Mouse (Mus musculus): ENCODE data around the gene Phtf1. TPM values are rescaled to one million over a fixed set of nuclear protein-coding genes. Genes with fewer than 3 reads are reported as not detected.

Phtf1 gene
- 35.9 and 36.2 TPM in 2 replicates for polyA plus RNA-seq (2015; fragmentation: Nextera tagmentation; extraction: Ambion mirVana)

GRCm38 (mm10) chr3:103967861-103968691 lies at the start of gene Phtf1:
Gene Phtf1 (plus strand): TSS chr3:103968110.
- Histone ChIP-seq H3K27me3 (no peaks in the 10 kb centered on the region), H3K4me1 (peaks cover 14% of the 10 kb centered on the region), H3K4me2 (replicated peaks) (peak within 1 kb of the TSS; percentile 78), H3K9ac (peak within 1 kb of the TSS; percentile 93), H3K4me3 (peak within 1 kb of the TSS; percentile 91), H3K36me3 (peaks cover 26% of the 10 kb centered on the region), H3K27ac (peak within 1 kb of the TSS; percentile 97), H3K9me3 (no peaks in the 10 kb centered on the region)
- WGBS = under 1% methylated on average over 60 of the region's 70 CpGs
- ATAC-seq (ENCODE audit: low FRiP score, low read depth) = peak; percentile 97

GRCm38 (mm10) chr3:103920094-103920493 lies 47.8 kb upstream of the Phtf1 start:
- no peaks in the 10 kb centered on the region for H3K27me3 ChIP-seq

GRCm38 (mm10) chr3:103925302-103925701 lies 42.6 kb upstream of the Phtf1 start:
- 78% methylated on average over 3 of the region's 3 CpGs for WGBS
- no peak overlapping the region for H3K9ac ChIP-seq
- no peak for ATAC-seq (ENCODE audit: low FRiP score, low read depth)
- no peaks in the 10 kb centered on the region for H3K27me3 ChIP-seq
- peaks cover 13% of the 10 kb centered on the region for H3K4me1 ChIP-seq
- H3K9me3 ChIP-seq = no peaks in the 10 kb centered on the region
- H3K36me3 ChIP-seq = peaks cover 11% of the 10 kb centered on the region
- no peak overlapping the region for H3K27ac ChIP-seq
- no peak overlapping the region for H3K4me3 ChIP-seq
- H3K4me2 ChIP-seq (replicated peaks) = no peak overlapping the region

More at GRCm38 (mm10) chr3:103920094-103920493, 47.8 kb upstream of the Phtf1 start:
- Histone ChIP-seq H3K4me2 (replicated peaks) (no peak overlapping the region), H3K27ac (no peak overlapping the region), H3K36me3 (0 out of 2 replicates have a peak, but pooled peaks cover 4% of the 10 kb centered on the region), H3K4me1 (peaks cover 23% of the 10 kb centered on the region), H3K9ac (no peak overlapping the region), H3K4me3 (no peak overlapping the region), H3K9me3 (no peaks in the 10 kb centered on the region)
- no peak for ATAC-seq (ENCODE audit: low FRiP score, low read depth)
- WGBS = 97% methylated on average over 1 of the region's 1 CpGs

- no peak for ATAC-seq (ENCODE audit: low FRiP score, low read depth)
- H3K4me2 ChIP-seq (replicated peaks) = no peak overlapping the region
- 81% methylated on average over 6 of the region's 6 CpGs for WGBS
Measured at GRCm38 (mm10) chr3:103927511-103927910, 40.4 kb upstream of the Phtf1 start.

GRCm38 (mm10) chr3:103944794-103945562 lies 22.9 kb upstream of the Phtf1 start:
- Histone ChIP-seq H3K4me3 (no peak overlapping the region), H3K4me1 (no peaks in the 10 kb centered on the region), H3K27me3 (no peaks in the 10 kb centered on the region), H3K4me2 (replicated peaks) (no peak overlapping the region), H3K9ac (no peak overlapping the region), H3K9me3 (no peaks in the 10 kb centered on the region), H3K27ac (no peak overlapping the region), H3K36me3 (0 out of 2 replicates have a peak, but pooled peaks cover 8% of the 10 kb centered on the region)
- 84% methylated on average over 1 of the region's 1 CpGs for WGBS
- ATAC-seq (ENCODE audit: low FRiP score, low read depth) = no peak

More at GRCm38 (mm10) chr3:103927511-103927910, 40.4 kb upstream of the Phtf1 start:
- Histone ChIP-seq H3K27ac (no peak overlapping the region), H3K4me3 (no peak overlapping the region), H3K36me3 (peaks cover 24% of the 10 kb centered on the region), H3K9ac (no peak overlapping the region), H3K9me3 (no peaks in the 10 kb centered on the region), H3K27me3 (no peaks in the 10 kb centered on the region), H3K4me1 (peaks cover 8% of the 10 kb centered on the region)

- H3K27me3 ChIP-seq = no peaks in the 10 kb centered on the region
- 0 out of 2 replicates have a peak, but pooled peaks cover 8% of the 10 kb centered on the region for H3K36me3 ChIP-seq
- no peak overlapping the region for H3K4me3 ChIP-seq
- H3K4me1 ChIP-seq = no peaks in the 10 kb centered on the region
- no peak for ATAC-seq (ENCODE audit: low FRiP score, low read depth)
- 91% methylated on average over 7 of the region's 7 CpGs for WGBS
- H3K27ac ChIP-seq = no peak overlapping the region
- no peak overlapping the region for H3K4me2 ChIP-seq (replicated peaks)
- no peak overlapping the region for H3K9ac ChIP-seq
- no peaks in the 10 kb centered on the region for H3K9me3 ChIP-seq
Measured at GRCm38 (mm10) chr3:103948666-103949065, 19.2 kb upstream of the Phtf1 start.

GRCm38 (mm10) chr3:103960622-103961021 lies 7.3 kb upstream of the Phtf1 start:
- H3K4me2 ChIP-seq (replicated peaks) = no peak overlapping the region
- peaks cover 33% of the 10 kb centered on the region for H3K36me3 ChIP-seq
- no peaks in the 10 kb centered on the region for H3K27me3 ChIP-seq
- no peak overlapping the region for H3K9ac ChIP-seq
- H3K4me1 ChIP-seq = no peaks in the 10 kb centered on the region
- H3K9me3 ChIP-seq = no peaks in the 10 kb centered on the region
- ATAC-seq (ENCODE audit: low FRiP score, low read depth) = no peak
- no peak overlapping the region for H3K27ac ChIP-seq
- H3K4me3 ChIP-seq = no peak overlapping the region
- 89% methylated on average over 3 of the region's 3 CpGs for WGBS

- Histone ChIP-seq H3K4me1 (peaks cover 14% of the 10 kb centered on the region), H3K36me3 (peaks cover 27% of the 10 kb centered on the region), H3K9ac (peak overlapping the region; percentile 93), H3K27ac (peak overlapping the region; percentile 97), H3K9me3 (no peaks in the 10 kb centered on the region), H3K4me2 (replicated peaks) (peak overlapping the region; percentile 78), H3K27me3 (no peaks in the 10 kb centered on the region), H3K4me3 (peak overlapping the region; percentile 91)
- WGBS = 11% methylated on average over 2 of the region's 2 CpGs
- ATAC-seq (ENCODE audit: low FRiP score, low read depth) = no peak
Measured at GRCm38 (mm10) chr3:103967231-103967630, 679 bp upstream of the Phtf1 start.

GRCm38 (mm10) chr3:103968701-103969100 lies 791 bp downstream of the Phtf1 start:
- peak overlapping the region; percentile 78 for H3K4me2 ChIP-seq (replicated peaks)
- peak overlapping the region; percentile 97 for H3K27ac ChIP-seq
- H3K27me3 ChIP-seq = no peaks in the 10 kb centered on the region
- ATAC-seq (ENCODE audit: low FRiP score, low read depth) = peak; percentile 74
- WGBS = under 1% methylated on average over 24 of the region's 24 CpGs
- peaks cover 14% of the 10 kb centered on the region for H3K4me1 ChIP-seq
- H3K9ac ChIP-seq = peak overlapping the region; percentile 93
- no peaks in the 10 kb centered on the region for H3K9me3 ChIP-seq
- peak overlapping the region; percentile 91 for H3K4me3 ChIP-seq
- peaks cover 26% of the 10 kb centered on the region for H3K36me3 ChIP-seq

GRCm38 (mm10) chr3:103971157-103971556 lies 3.2 kb downstream of the Phtf1 start:
- no peak overlapping the region for H3K9ac ChIP-seq
- 92% methylated on average over 2 of the region's 2 CpGs for WGBS
- peaks cover 14% of the 10 kb centered on the region for H3K4me1 ChIP-seq
- ATAC-seq (ENCODE audit: low FRiP score, low read depth) = no peak
- H3K4me2 ChIP-seq (replicated peaks) = no peak overlapping the region
- H3K27ac ChIP-seq = no peak overlapping the region
- no peaks in the 10 kb centered on the region for H3K27me3 ChIP-seq
- no peaks in the 10 kb centered on the region for H3K9me3 ChIP-seq
- no peak overlapping the region for H3K4me3 ChIP-seq
- peaks cover 30% of the 10 kb centered on the region for H3K36me3 ChIP-seq

- H3K36me3 ChIP-seq = peaks cover 64% of the 10 kb centered on the region
- no peak for ATAC-seq (ENCODE audit: low FRiP score, low read depth)
- H3K4me1 ChIP-seq = no peaks in the 10 kb centered on the region
- no peaks in the 10 kb centered on the region for H3K9me3 ChIP-seq
- H3K4me2 ChIP-seq (replicated peaks) = no peak overlapping the region
- H3K9ac ChIP-seq = no peak overlapping the region
- H3K27ac ChIP-seq = no peak overlapping the region
- H3K27me3 ChIP-seq = no peaks in the 10 kb centered on the region
- 87% methylated on average over 4 of the region's 4 CpGs for WGBS
- H3K4me3 ChIP-seq = no peak overlapping the region
Measured at GRCm38 (mm10) chr3:103984556-103984955, 16.6 kb downstream of the Phtf1 start.

GRCm38 (mm10) chr3:103985194-103985593 lies 17.3 kb downstream of the Phtf1 start:
- no peak overlapping the region for H3K4me2 ChIP-seq (replicated peaks)
- no peak overlapping the region for H3K27ac ChIP-seq
- H3K36me3 ChIP-seq = peaks cover 65% of the 10 kb centered on the region
- no peaks in the 10 kb centered on the region for H3K4me1 ChIP-seq
- H3K4me3 ChIP-seq = no peak overlapping the region
- no peaks in the 10 kb centered on the region for H3K9me3 ChIP-seq
- no peaks in the 10 kb centered on the region for H3K27me3 ChIP-seq
- ATAC-seq (ENCODE audit: low FRiP score, low read depth) = no peak
- H3K9ac ChIP-seq = no peak overlapping the region
- 90% methylated on average over 2 of the region's 2 CpGs for WGBS

Data from limb, embryonic 13.5 days (tissue).